Mouse (Mus musculus): ENCODE measurements at regions not wholly inside any gene's neighbourhood (a gene's known extent, or its start where the extent isn't known, plus 50 kb on each side); places are given as distances from the start of the nearest gene placed in this dataset.

GRCm38 (mm10) chr15:10901075-10901474 lies 51.1 kb upstream of the C1qtnf3 start:
- no peak for DNase-seq (ENCODE audit: extremely low spot score, low read depth, low spot score)

GRCm38 (mm10) chr15:10901745-10902262 lies 50.3 kb upstream of the C1qtnf3 start:
- DNase-seq (ENCODE audit: extremely low spot score, low read depth, low spot score) = no peak
